Mouse (Mus musculus): ENCODE data around the gene Polk.

GRCm38 (mm10) chr13:96521294-96521693 lies 21.1 kb downstream of the Polk start:
- TF ChIP-seq CTCF (IDR thresholded peaks at IDR 0.05; ENCODE audit: insufficient read depth, low read depth, low read length) (no peak), POLR2A (IDR thresholded peaks at IDR 0.05; ENCODE audit: insufficient read depth, low read depth, low read length) (no peak)
